Mouse (Mus musculus) ES-Bruce4 (cell line): ENCODE measurements at regions not wholly inside any gene's neighbourhood (a gene's known extent, or its start where the extent isn't known, plus 50 kb on each side); places are given as distances from the start of the nearest gene placed in this dataset.

Source experiments
- CTCF ChIP-seq: IDR thresholded peaks from one replicate; pipeline ENCODE4 v1.8.1; 2011; ENCODE audit warnings: low read depth, low read length
- POLR2A ChIP-seq: IDR thresholded peaks from one replicate; pipeline ENCODE4 v1.8.1; 2011; ENCODE audit warnings: low read length; ENCODE audit not compliant: insufficient read depth

GRCm38 (mm10) chr14:46571841-46572240, 181.4 kb upstream of the Bmp4 start:
- TF ChIP-seq CTCF: no peak
- no peak for TF ChIP-seq POLR2A
